In the genomic region with DNA sequence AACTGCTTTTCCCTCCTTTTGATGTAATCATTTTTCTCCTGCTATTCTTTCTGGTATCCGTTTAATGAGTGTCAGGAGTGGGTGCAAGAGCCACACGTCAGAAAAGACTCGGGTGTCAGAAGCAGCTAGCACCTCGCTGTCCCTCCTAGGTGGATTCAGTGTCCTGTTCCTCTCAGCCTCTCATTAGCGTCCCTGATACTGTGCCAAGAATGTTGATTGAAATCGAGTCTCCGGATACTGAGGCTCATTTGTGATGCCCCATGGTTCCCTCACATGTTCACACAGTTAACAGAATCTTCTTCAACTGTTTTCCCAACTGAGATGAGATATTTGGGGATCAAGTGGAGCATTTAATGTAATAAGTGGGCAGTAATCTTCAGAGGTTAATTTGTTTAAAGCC, we compare ENCODE assay signal across 17 mouse cellular contexts. TPM values are rescaled to one million over a fixed set of nuclear protein-coding genes. Genes with fewer than 3 reads are reported as not detected.
DNase-seq lines count a peak whose midpoint lies in the region; ATAC-seq and TF ChIP-seq lines count a peak whose summit lies in the region.
"Had no signal": no experiment of that assay in that cellular context is flagged by ENCODE, and none has a peak within 500 bp of the region (broad histone marks: within the 10 kb centered on the region; RNA-seq: fewer than 3 reads in every experiment).

No protein-coding gene starts in this region.

- no peaks in the 10 kb centered on the region for H3K36me3 ChIP-seq in forebrain, embryonic 11.5 days (ENCODE audit: control insufficient read depth, insufficient read depth, low read length)
- H3K36me3 ChIP-seq in forebrain, postnatal 0 days (ENCODE audit: insufficient read depth): no peaks in the 10 kb centered on the region
- H3K36me3 ChIP-seq in hindbrain, postnatal 0 days (ENCODE audit: insufficient read depth, low read length): no peaks in the 10 kb centered on the region
- H3K36me3 ChIP-seq in hindbrain, embryonic 11.5 days (ENCODE audit: control insufficient read depth, insufficient read depth, low read length): no peaks in the 10 kb centered on the region
- no peaks in the 10 kb centered on the region for H3K36me3 ChIP-seq in neural tube, embryonic 15.5 days
- H3K36me3 ChIP-seq: embryonic facial prominence, embryonic 12.5 days; forebrain, embryonic 12.5 days; heart, embryonic 12.5 days; intestine, embryonic 15.5 days had no signal

- H3K27me3 ChIP-seq in forebrain, embryonic 11.5 days (ENCODE audit: control insufficient read depth, insufficient read depth, low read length): no peaks in the 10 kb centered on the region
- H3K27me3 ChIP-seq in forebrain, postnatal 0 days (ENCODE audit: insufficient read depth, low read length): no peaks in the 10 kb centered on the region; the same call in 1 of the 2 replicates
- no peaks in the 10 kb centered on the region for H3K27me3 ChIP-seq in hindbrain, postnatal 0 days (ENCODE audit: insufficient read depth, low read length)
- H3K27me3 ChIP-seq in hindbrain, embryonic 11.5 days (ENCODE audit: control insufficient read depth, insufficient read depth, low read length): no peaks in the 10 kb centered on the region
- H3K27me3 ChIP-seq in neural tube, embryonic 15.5 days (replicated peaks): no peaks in the 10 kb centered on the region
- H3K27me3 ChIP-seq: embryonic facial prominence, embryonic 12.5 days; forebrain, embryonic 12.5 days; intestine, embryonic 15.5 days had no signal

- WGBS in forebrain, embryonic 11.5 days: 62% methylated on average over 7 of the region's 7 CpGs
- 31% methylated on average over 7 of the region's 7 CpGs for WGBS in forebrain, postnatal 0 days
- WGBS in hindbrain, postnatal 0 days: 22% methylated on average over 7 of the region's 7 CpGs
- WGBS in hindbrain, embryonic 11.5 days: 55% methylated on average over 7 of the region's 7 CpGs
- WGBS in neural tube, embryonic 15.5 days: 30% methylated on average over 7 of the region's 7 CpGs

- no peak overlapping the region for H3K27ac ChIP-seq in forebrain, embryonic 11.5 days (ENCODE audit: low read depth, low read length)
- no peak overlapping the region for H3K27ac ChIP-seq in forebrain, postnatal 0 days (ENCODE audit: low read depth, low read length)
- no peak overlapping the region for H3K27ac ChIP-seq in hindbrain, postnatal 0 days
- H3K27ac ChIP-seq in hindbrain, embryonic 11.5 days (ENCODE audit: low read depth, low read length): no peak overlapping the region
- H3K27ac ChIP-seq in neural tube, embryonic 15.5 days (replicated peaks): peak overlapping the region; percentile 48
- H3K27ac ChIP-seq: embryonic facial prominence, embryonic 12.5 days; intestine, embryonic 15.5 days had no signal

- no peak overlapping the region for H3K4me3 ChIP-seq in forebrain, embryonic 11.5 days (ENCODE audit: low read depth, low read length)
- no peak overlapping the region for H3K4me3 ChIP-seq in forebrain, postnatal 0 days (ENCODE audit: low read depth, low read length)
- no peak overlapping the region for H3K4me3 ChIP-seq in hindbrain, postnatal 0 days (ENCODE audit: low read length)
- no peak overlapping the region for H3K4me3 ChIP-seq in hindbrain, embryonic 11.5 days (ENCODE audit: low read depth, low read length)
- no peak overlapping the region for H3K4me3 ChIP-seq in neural tube, embryonic 15.5 days (replicated peaks)
- H3K4me3 ChIP-seq: embryonic facial prominence, embryonic 12.5 days; forebrain, embryonic 12.5 days; heart, embryonic 12.5 days; intestine, embryonic 15.5 days had no signal

- no peak overlapping the region for H3K4me2 ChIP-seq in forebrain, embryonic 11.5 days (ENCODE audit: low read depth, low read length, severe bottlenecking)
- no peak overlapping the region for H3K4me2 ChIP-seq in forebrain, postnatal 0 days (ENCODE audit: low read depth)
- H3K4me2 ChIP-seq in hindbrain, postnatal 0 days (ENCODE audit: low read depth, low read length): no peak overlapping the region
- no peak overlapping the region for H3K4me2 ChIP-seq in hindbrain, embryonic 11.5 days (replicated peaks; ENCODE audit: low read depth, low read length)
- no peak overlapping the region for H3K4me2 ChIP-seq in neural tube, embryonic 15.5 days
- H3K4me2 ChIP-seq: embryonic facial prominence, embryonic 12.5 days; forebrain, embryonic 12.5 days; heart, embryonic 12.5 days; intestine, embryonic 15.5 days had no signal

- no peak for ATAC-seq in forebrain, embryonic 11.5 days (replicated peaks; ENCODE audit: low FRiP score)
- no peak for ATAC-seq in forebrain, postnatal 0 days
- ATAC-seq in hindbrain, postnatal 0 days: no peak
- ATAC-seq in hindbrain, embryonic 11.5 days (ENCODE audit: low FRiP score): no peak
- ATAC-seq in neural tube, embryonic 15.5 days (ENCODE audit: low FRiP score): no peak
- ATAC-seq in monocyte, adult 5-6 weeks (replicated peaks; ENCODE audit: insufficient number of reproducible peaks, low FRiP score, low TSS enrichment, poor library complexity, severe bottlenecking): no peak
- ATAC-seq: forebrain, embryonic 16.5 days; intestine, embryonic 15.5 days had no signal

- H3K9ac ChIP-seq in forebrain, embryonic 11.5 days (ENCODE audit: low read length): no peak overlapping the region
- H3K9ac ChIP-seq in forebrain, postnatal 0 days: no peak overlapping the region
- no peak overlapping the region for H3K9ac ChIP-seq in hindbrain, postnatal 0 days (replicated peaks; ENCODE audit: low read length)
- H3K9ac ChIP-seq in hindbrain, embryonic 11.5 days (ENCODE audit: low read depth, low read length): no peak overlapping the region
- H3K9ac ChIP-seq in neural tube, embryonic 15.5 days (replicated peaks): no peak overlapping the region
- H3K9ac ChIP-seq: embryonic facial prominence, embryonic 12.5 days; forebrain, embryonic 12.5 days; heart, embryonic 12.5 days; intestine, embryonic 15.5 days had no signal

- no peak for TF ChIP-seq CTCF in forebrain, postnatal 0 days (IDR thresholded peaks at IDR 0.05; ENCODE audit: low read depth)
- TF ChIP-seq CTCF in hindbrain, postnatal 0 days (IDR thresholded peaks at IDR 0.05; ENCODE audit: low read depth): no peak

- no peaks in the 10 kb centered on the region for H3K9me3 ChIP-seq in forebrain, embryonic 11.5 days (ENCODE audit: control insufficient read depth, low read length)
- H3K9me3 ChIP-seq in forebrain, postnatal 0 days (ENCODE audit: low read length): no peaks in the 10 kb centered on the region
- H3K9me3 ChIP-seq in hindbrain, postnatal 0 days (ENCODE audit: low read length): no peaks in the 10 kb centered on the region
- H3K9me3 ChIP-seq in hindbrain, embryonic 11.5 days (ENCODE audit: control insufficient read depth, low read length): no peaks in the 10 kb centered on the region
- H3K9me3 ChIP-seq in neural tube, embryonic 15.5 days (replicated peaks): no peaks in the 10 kb centered on the region
- H3K9me3 ChIP-seq: embryonic facial prominence, embryonic 12.5 days; forebrain, embryonic 12.5 days; heart, embryonic 12.5 days; intestine, embryonic 15.5 days had no signal

- DNase-seq in forebrain, embryonic 11.5 days (ENCODE audit: low spot score): peak; percentile 21
- no peak for DNase-seq in forebrain, postnatal 0 days
- peak; percentile 52 for DNase-seq in hindbrain, postnatal 0 days (ENCODE audit: low spot score)
- DNase-seq in hindbrain, embryonic 11.5 days (ENCODE audit: low spot score): no peak
- peak; percentile 67 for DNase-seq in Muller cell, postnatal 12 days (ENCODE audit: inconsistent ontology term)
- DNase-seq: adrenal gland, adult 2 months; adrenal gland, postnatal 25 days; cerebellum, adult 2 months; cerebellum, postnatal 14 days; gastrocnemius, postnatal 14 days had no signal

- H3K4me1 ChIP-seq in forebrain, embryonic 11.5 days (replicated peaks; ENCODE audit: control insufficient read depth, insufficient read depth, low read length): peaks cover 4% of the 10 kb centered on the region; the same call in 1 of the 2 replicates
- H3K4me1 ChIP-seq in forebrain, postnatal 0 days (ENCODE audit: insufficient read depth): no peaks in the 10 kb centered on the region
- no peaks in the 10 kb centered on the region for H3K4me1 ChIP-seq in hindbrain, postnatal 0 days (ENCODE audit: insufficient read depth, low read length)
- peaks cover 3% of the 10 kb centered on the region; the same call in 1 of the 2 replicates for H3K4me1 ChIP-seq in hindbrain, embryonic 11.5 days (replicated peaks; ENCODE audit: control insufficient read depth, insufficient read depth, low read length)
- H3K4me1 ChIP-seq in neural tube, embryonic 15.5 days: peaks cover 38% of the 10 kb centered on the region
- H3K4me1 ChIP-seq: embryonic facial prominence, embryonic 12.5 days; heart, embryonic 12.5 days; intestine, embryonic 15.5 days had no signal

RNA-seq across cellular contexts. Expression of gene Snx11, which starts 58.8 kb away (rescaled TPM):
- polyA plus RNA-seq in forebrain, embryonic 11.5 days (2014; fragmentation: Nextera tagmentation; extraction: Ambion mirVana): 17.5 and 26.9 TPM in 2 replicates
- total RNA-seq in forebrain, postnatal 0 days (2014; rRNA removed): 59.2 and 68.8 TPM in 2 replicates
- polyA plus RNA-seq in forebrain, postnatal 0 days (2015; fragmentation: Nextera tagmentation; extraction: Ambion mirVana): 32.7 and 37.1 TPM in 2 replicates
- 66.0 and 71.4 TPM in 2 replicates for total RNA-seq in hindbrain, postnatal 0 days (2014; rRNA removed)
- 36.5 and 40.9 TPM in 2 replicates for polyA plus RNA-seq in hindbrain, postnatal 0 days (2015; fragmentation: Nextera tagmentation; extraction: Ambion mirVana)
- polyA plus RNA-seq in hindbrain, embryonic 11.5 days (2014; fragmentation: Nextera tagmentation; extraction: Ambion mirVana): 13.8 and 14.4 TPM in 2 replicates
- 70.4 and 81.7 TPM in 2 replicates for polyA plus RNA-seq in neural tube, embryonic 15.5 days (2015; fragmentation: Nextera tagmentation; extraction: Ambion mirVana)
- 40.6 to 60.6 TPM (median 40.8 TPM) in 3 replicates for total RNA-seq in monocyte, adult 5-6 weeks (2017)

Comparison
In these comparisons a context has a peak if more than half of its experiments do, and no peak if none do; other contexts are left out.
1. DNase-seq: peak in forebrain, embryonic 11.5 days (single experiment), hindbrain, postnatal 0 days (single experiment) and Muller cell, postnatal 12 days (single experiment); none in forebrain, postnatal 0 days (single experiment) and hindbrain, embryonic 11.5 days (single experiment).